Mouse (Mus musculus) activated CD4-positive, CD25-positive, alpha-beta regulatory T cell, adult 4 months (primary cell): Measurements from ENCODE around the gene Stk24. TPM values are rescaled to one million over a fixed set of nuclear protein-coding genes. Genes with fewer than 3 reads are reported as not detected.

Experiments
- ATAC-seq: one replicate; pipeline ENCODE4 v1.8.0; 2017
- polyA plus RNA-seq, 2 experiments: library from polyadenylated mRNA; unstranded; fragments of 100-300 nt; shearing (Covaris generic); gene quantifications; one replicate each; pipeline ENCODE4 v1.2.1; 2017

The Stk24 gene
- polyA plus RNA-seq, 2 experiments from 2014 or later = 50.8 to 62.0 TPM

DNA sequence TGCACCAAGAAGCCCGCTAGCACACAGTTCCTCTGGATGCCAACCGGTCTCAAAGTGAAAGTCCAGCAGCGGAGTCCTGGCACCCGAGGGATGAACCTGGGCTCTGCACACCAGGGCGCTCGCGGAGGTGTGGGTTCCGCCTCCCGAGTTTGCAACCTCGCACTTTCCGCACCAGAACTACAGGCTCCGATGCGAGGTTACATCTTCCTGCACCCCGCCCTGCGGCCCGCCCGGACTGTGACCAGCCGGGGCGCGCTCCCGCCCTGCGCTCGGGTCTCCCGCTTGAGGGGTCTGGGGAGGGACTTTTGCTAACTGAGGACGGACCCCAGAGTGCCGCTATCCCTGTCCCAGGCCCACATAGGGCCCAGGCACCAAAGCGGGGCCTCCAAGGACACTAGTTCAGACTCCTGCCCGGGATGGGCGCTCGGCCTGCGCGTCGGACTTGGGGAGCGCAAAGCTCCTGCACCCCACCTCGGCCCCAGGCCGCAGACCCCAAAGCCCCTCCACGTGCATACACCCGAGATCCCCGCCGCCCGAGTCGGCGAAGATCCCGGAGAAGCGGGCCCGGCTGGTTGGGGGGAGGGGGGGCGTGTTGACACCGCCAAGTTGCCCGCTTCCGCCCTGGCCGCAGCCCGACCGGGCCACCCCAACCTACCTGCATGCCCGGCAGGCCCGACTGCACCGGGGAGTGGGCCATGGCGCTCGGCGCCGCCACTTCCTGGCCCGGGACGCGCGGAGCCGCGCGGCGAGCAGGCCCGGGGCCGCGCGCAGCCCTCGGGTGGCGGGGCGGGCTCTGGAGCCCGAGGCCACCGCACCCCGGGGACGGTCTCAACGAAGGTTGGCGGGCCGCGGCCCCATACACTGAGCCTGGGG lies 1.3 kb downstream of the Stk24 start:
- peak; percentile 60 for ATAC-seq

DNA sequence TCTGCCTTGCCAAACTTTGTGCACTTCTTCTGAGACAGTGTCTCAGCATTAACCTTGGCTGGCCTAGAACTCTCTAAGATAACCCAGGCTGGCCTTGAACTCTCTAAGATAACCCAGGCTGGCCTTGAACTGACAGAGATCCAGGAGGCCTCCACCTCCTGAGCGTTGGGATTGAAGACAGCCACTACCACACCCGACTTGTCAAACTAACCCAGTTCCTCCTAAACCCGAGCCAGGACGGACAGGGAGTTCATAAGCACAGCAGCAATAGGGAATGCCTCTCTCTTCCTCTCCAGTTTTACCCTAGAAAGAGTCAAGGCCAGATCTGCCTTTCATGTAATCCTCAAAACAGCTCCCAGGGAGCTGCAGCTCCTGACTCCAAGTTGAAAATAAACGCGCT lies 3.2 kb downstream of the Stk24 start:
- no peak for ATAC-seq

DNA sequence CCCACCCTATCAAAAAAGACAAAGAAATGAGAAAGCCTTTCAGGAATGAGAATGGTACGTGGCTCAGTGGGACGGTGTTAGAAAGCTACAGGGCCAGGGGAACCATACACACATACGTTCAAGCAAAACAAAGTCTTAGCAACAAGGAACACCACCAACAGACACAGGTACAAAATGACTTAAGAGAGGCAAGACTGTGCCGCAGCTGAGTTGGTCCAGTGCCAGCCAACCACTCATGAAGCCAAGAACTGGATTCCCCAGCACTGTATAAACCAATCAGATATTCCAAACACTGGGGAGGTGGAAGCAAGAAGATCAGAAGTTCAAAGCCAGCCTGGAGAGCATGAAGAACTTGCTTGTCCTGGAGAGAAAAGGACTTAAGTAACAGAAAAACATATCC lies 5.9 kb downstream of the Stk24 start:
- no peak for ATAC-seq

DNA sequence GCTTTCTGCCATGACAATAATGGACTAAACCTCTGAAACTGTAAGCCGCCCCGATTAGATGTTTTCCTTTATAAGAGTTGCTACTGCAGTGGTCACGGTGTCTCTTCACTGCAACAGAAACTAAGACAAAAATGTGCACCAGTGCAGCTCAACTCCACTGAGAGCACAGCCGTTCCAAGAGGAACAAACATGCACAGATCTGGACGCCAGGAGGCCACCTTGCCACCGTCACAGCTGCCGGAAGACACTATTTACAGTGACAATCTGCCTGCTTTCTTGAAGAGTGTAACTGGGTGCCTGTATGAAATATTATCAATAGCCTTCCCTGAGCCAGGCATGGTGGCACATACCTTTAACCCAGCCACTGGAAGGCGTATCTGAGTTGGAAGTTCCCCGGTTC lies 6.8 kb downstream of the Stk24 start:
- peak; percentile 33 for ATAC-seq

DNA sequence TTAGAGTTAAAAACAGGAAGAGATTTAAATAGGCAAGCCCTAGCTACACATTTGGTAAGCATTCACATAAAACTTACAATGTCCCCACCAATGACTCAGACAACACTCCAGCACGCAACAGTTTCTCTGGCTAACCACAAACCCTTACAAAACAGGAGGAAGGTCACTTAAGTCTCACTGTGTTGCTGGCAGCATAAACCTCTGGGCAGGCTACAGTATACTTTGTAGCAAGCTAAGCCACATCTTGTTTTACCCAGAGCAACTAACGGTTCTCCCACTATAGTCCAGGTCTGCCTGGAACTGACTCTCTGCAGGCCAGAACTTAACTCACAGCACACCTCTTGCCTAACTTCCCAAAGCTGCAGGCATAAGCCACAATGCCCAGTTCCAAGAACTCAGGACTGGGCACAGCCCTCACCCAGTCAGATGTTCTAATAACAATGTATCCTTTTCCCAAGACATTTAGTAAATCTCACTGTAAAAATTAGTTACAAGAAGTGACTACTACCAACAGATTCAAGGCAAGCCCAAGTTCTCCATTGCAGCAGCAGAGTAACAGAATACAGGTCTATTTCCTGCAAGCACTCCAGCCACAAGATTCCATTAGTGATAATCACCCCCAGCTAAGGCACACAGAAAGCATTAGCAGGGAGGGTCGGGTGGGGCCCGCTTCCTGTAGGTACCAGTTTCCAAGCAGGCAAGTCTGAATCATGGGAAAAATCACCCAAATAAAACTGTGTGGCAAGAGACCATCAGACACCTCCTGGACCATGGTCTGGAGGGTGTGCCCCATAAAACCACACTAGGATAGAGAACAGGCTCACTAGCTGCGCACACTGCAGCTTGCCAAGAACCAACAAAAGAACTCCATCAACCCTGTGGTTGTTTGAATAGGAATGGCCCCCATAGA lies 7.6 kb downstream of the Stk24 start:
- peak; percentile 43 for ATAC-seq

- no peak for ATAC-seq
Measured at GRCm38 (mm10) chr14:121369385-121369784, 10.4 kb downstream of the Stk24 start.

DNA sequence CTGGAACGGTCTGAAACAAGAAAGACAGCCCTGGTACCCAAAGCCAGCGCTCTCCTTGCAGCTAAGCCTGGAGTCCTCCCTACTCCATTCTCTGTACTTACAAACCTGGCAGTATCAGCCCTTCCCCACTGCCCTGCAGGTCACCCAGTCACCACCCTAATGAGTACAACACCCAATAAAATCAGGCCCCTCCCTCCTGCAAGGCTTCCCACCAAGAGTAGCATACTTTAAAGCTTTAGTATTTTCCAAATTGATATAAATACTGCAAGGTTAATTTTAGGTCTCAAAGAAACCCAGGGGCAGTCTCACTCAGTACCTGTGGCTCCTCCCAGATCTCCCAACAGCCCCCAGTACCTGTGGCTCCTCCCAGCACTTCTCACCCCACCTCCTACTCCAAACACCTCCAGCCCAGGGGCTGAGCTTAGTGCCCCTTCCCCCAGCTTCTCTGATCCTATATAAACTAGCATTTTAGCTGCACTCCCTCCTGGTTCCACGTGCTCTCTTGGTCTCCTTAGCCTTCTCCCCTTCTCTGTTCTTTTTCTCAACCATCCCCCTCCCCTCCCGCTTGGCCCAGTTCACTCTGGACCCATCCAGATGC lies 11.6 kb downstream of the Stk24 start:
- ATAC-seq = no peak

DNA sequence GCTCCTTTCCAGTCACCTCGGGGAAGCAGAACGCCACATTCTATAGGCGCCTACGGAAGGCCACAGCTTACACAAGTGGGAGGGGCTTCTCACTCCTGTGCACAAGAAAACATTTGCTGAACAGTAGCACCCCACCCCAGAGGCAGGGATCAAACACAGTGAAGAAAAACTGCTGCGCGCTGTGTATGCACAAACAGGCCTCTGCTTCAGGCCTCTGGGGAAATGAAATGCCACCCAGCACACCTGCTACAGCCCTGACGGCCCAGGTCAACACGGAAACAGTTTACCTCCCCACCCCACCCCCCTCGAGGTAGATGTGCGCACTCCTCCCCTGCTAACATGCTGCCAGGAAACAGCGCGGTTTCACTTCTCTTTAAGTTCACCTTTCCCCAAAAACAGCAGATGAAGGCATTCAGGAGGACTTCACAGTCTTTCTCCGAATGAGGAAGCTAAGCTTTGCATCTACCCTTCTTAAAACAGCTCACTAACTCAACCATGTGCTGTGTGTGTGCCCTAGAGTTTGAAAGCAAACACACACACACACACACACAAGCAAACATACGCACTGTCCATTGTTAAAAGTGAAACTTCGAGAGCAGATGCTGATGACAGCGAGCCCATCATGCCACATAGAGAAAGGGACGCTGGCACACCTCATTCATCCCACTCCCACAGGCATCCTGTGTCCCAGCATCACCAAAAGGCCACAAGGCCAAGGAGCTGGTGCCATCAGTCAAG lies 13.7 kb downstream of the Stk24 start:
- peak; percentile 75 for ATAC-seq

GRCm38 (mm10) chr14:121365390-121365789 lies 14.4 kb downstream of the Stk24 start:
- ATAC-seq = no peak

GRCm38 (mm10) chr14:121364282-121364681 lies 15.5 kb downstream of the Stk24 start:
- ATAC-seq = no peak

DNA sequence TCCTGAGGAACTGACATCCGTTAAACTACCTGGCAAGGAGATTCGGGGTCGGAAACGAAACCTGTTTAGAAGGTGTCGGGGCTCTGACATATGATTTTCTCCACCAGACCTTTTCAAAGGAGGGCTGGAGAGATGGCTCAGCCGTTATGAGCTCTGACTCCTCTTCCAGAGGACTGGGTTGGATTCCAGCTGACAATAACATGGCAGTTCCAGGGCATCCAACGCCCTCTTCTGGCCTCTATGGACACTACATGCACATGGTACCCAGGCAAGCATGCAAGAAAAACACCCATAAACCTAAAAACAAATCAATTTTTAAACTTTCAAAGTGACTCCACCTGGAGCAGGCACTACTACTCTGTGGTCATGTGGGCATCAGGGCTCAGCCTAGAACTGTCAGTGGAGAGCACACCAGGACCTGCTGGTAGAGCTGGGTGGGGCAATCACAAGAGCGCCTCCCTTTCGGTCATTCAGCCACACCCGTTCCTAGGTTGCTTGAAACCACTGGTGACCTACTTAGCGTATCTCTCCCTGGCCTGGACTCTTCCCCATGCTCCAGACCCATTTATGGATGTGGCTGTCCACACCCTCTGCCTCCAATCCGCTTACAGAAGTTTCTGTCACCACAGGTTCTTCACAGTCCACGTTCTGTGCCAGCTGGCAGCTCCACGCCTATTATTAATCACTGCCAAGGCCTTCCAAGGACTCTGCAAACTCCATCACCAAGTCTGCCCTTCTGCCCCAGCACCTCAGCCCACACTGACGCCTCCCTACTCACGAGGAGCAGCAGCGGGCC lies 18.3 kb downstream of the Stk24 start:
- ATAC-seq = peak; percentile 10

- no peak for ATAC-seq
Measured at GRCm38 (mm10) chr14:121359850-121360249, 20.0 kb downstream of the Stk24 start.

- no peak for ATAC-seq
Measured at GRCm38 (mm10) chr14:121359015-121359414, 20.8 kb downstream of the Stk24 start.

GRCm38 (mm10) chr14:121358327-121358726 lies 21.5 kb downstream of the Stk24 start:
- no peak for ATAC-seq

- no peak for ATAC-seq
Measured at GRCm38 (mm10) chr14:121356336-121356862, 23.4 kb downstream of the Stk24 start.

DNA sequence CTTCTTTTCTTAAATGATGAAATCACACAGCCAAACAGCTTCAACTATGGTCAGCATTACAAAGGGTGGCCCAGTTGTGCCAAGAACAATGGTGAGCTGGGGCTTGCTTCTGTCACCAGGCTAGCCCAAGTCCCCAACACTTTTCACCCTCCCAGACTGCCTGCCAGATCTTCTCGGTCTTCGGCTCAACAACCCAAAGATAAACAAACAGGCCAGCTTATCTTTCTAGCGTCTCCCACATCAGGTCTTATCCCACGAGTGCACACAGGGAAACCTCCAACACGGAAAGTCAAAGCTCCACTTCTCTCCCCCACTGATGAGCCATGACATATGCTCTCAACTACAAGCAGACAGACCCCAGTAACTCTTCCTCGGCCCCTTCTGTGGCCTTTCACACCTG lies 24.1 kb downstream of the Stk24 start:
- no peak for ATAC-seq

DNA sequence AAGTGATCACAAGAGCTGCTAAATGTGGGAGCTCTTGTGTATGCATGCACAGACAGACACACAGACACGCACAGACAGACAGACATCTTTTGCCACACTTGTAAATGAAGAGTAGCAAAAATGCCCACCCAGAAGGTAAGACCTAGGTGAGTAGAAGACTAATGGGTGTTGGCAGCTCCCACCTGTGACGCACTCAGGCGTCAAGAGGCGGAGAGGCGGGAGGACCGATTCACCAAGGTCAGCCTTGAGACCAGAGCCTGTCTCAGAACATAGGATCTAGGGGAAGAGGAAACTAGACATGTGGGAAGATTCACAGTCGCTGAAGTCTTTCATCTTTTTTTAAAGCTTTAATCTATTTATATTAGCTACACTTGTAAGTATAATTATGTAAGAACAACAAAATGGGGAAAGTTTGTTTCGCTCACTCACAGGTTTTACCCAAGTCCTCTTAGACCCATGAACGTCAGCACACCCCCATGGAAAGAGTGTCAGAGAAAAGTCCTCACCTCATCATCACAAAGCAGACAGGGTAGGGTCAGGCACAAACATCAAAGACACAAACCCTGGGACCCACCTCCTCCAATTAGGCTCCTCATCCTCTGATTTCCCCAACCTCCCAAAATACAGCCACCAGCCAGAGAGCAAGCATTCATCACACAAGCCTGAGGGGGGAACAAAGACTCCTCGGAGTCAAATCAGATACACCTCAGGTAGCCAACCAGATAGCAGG lies 26.0 kb downstream of the Stk24 start:
- peak; percentile 44 for ATAC-seq

DNA sequence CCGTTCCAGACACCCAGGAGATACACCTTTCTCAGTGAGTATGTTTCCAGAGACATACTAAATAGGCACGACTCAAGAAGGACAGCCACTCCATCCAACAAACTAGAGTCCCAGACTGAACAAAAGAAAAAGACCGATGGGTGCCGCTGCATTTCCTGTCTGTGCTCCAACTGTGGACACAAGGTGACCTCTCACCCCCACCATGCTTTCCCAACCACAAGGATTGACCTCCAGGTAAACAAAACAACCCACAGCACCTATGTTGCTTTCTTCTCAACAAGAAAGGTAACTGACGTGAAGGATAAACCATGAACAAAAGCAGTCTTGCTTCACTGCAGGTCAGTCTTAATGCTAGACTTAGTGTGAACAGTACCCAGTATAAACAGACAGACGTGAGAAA lies 27.1 kb downstream of the Stk24 start:
- ATAC-seq = no peak

GRCm38 (mm10) chr14:121351737-121352136 lies 28.1 kb downstream of the Stk24 start:
- no peak for ATAC-seq

DNA sequence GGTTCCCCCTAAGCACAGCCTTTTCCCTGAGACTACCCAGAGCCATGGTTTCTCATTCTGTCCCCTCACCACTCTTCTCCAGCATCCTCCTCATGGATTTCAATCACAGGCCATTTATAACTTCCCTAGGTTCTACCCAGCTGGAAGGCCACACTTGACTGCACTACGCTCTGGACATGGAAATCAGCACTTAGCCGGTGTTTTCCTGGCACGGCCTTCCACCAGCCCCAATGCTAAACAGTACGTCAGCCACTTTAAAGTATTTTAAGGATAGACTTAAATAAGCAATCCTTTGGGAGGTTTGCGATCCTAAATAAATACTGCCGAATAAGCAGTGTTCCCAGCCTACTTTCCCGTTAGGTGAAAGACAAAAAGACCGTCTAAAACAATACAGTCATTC lies 29.8 kb downstream of the Stk24 start:
- ATAC-seq = no peak

- peak; percentile 24 for ATAC-seq
Measured at GRCm38 (mm10) chr14:121349291-121349690, 30.5 kb downstream of the Stk24 start.
